Mouse (Mus musculus) megakaryocyte, embryonic 14.5 days (primary cell): Measurements from ENCODE around the gene Raet1e.
"Not testable (repeated sequence)": the region's sequence is repeated elsewhere in the genome, so short reads cannot be mapped to it uniquely, and the experiment has no call there.

Experiments
- FLI1 ChIP-seq: IDR thresholded peaks from 2 replicates; pipeline ENCODE4 v1.6.1; 2012; ENCODE audit warnings: low read length, inconsistent platforms, mixed read lengths
- GATA1 ChIP-seq: IDR thresholded peaks from 3 replicates; pipeline ENCODE4 v1.6.1; 2012; ENCODE audit warnings: mixed read lengths, low read length, inconsistent platforms, borderline replicate concordance

GRCm38 (mm10) chr10:22151863-22152640, 6.3 kb upstream of the Raet1e start:
- not testable (repeated sequence) for TF ChIP-seq FLI1, GATA1
